Mouse (Mus musculus) stomach, postnatal 0 days (tissue): ENCODE results near the gene Napepld. TPM values are rescaled to one million over a fixed set of nuclear protein-coding genes. Genes with fewer than 3 reads are reported as not detected.

Source experiments
- ATAC-seq: fragments of 200-750 bp; cut with Nextera tagmentation; 2 replicates; pipeline ENCODE4 v1.8.0; 2017; ENCODE audit not compliant: low FRiP score, low TSS enrichment
- DNase-seq: peaks from one replicate; pipeline ENCODE4 v3.0.0-alpha.2; 2016; ENCODE audit warnings: low spot score
- H3K27ac ChIP-seq: fragments of 300-500 bp; sonication (generic); replicated peaks from 2 replicates; pipeline ENCODE4 v1.5.1; 2014; ENCODE audit warnings: mild to moderate bottlenecking, control low read depth
- H3K27me3 ChIP-seq: fragments of 300-500 bp; sonication (generic); 2 replicates; pipeline ENCODE4 v1.6.1; 2014; ENCODE audit warnings: low read length; ENCODE audit not compliant: control insufficient read depth, insufficient read depth
- H3K36me3 ChIP-seq: fragments of 300-500 bp; sonication (generic); 2 replicates; pipeline ENCODE4 v1.6.1; 2014; ENCODE audit warnings: low read length, mixed read lengths; ENCODE audit not compliant: control insufficient read depth, insufficient read depth
- H3K4me1 ChIP-seq: fragments of 300-500 bp; sonication (generic); replicated peaks from 2 replicates; pipeline ENCODE4 v1.6.1; 2014; ENCODE audit warnings: antibody characterized with exemption; ENCODE audit not compliant: control insufficient read depth, insufficient read depth
- H3K4me2 ChIP-seq: fragments of 300-500 bp; sonication (generic); replicated peaks from 2 replicates; pipeline ENCODE4 v1.6.1; 2014; ENCODE audit warnings: low read depth, mild to moderate bottlenecking, control low read depth, moderate library complexity
- H3K4me3 ChIP-seq: fragments of 300-500 bp; sonication (generic); 2 replicates; pipeline ENCODE4 v1.5.1; 2014; ENCODE audit warnings: low read depth, low read length, control low read depth
- H3K9ac ChIP-seq: fragments of 300-500 bp; sonication (generic); 2 replicates; pipeline ENCODE4 v1.6.1; 2014; ENCODE audit warnings: mild to moderate bottlenecking, low read length, control low read depth, mixed read lengths
- H3K9me3 ChIP-seq: fragments of 300-500 bp; sonication (generic); 2 replicates; pipeline ENCODE4 v1.6.1; 2016; ENCODE audit warnings: low read length; ENCODE audit not compliant: control insufficient read depth
- CTCF ChIP-seq: IDR thresholded peaks from 2 replicates; pipeline ENCODE4 v1.5.1; 2016; ENCODE audit warnings: antibody characterized with exemption, low read depth, mild to moderate bottlenecking, moderate library complexity
- EP300 ChIP-seq: optimal IDR thresholded peaks from 2 replicates; pipeline ENCODE3; 2016; ENCODE audit warnings: antibody characterized with exemption
- WGBS: fragments of 180-500 bp; shearing (Covaris S2); extraction: QIAGEN DNeasy Blood & Tissue Kit; methylation state at CpG from one replicate; pipeline ENCODE4 v1.1.7; 2014; 5-methylcytosine and 5-hydroxymethylcytosine counted together
- polyA plus RNA-seq: library from polyadenylated mRNA; unstranded; fragments of >200 nt; fragmentation: Nextera tagmentation; extraction: Ambion mirVana; gene quantifications from 2 replicates; pipeline ENCODE4 v1.2.1, GENCODE M21; 2015

Napepld gene
- polyA plus RNA-seq, 1 experiment from 2014 or later = 3.3 TPM

DNA sequence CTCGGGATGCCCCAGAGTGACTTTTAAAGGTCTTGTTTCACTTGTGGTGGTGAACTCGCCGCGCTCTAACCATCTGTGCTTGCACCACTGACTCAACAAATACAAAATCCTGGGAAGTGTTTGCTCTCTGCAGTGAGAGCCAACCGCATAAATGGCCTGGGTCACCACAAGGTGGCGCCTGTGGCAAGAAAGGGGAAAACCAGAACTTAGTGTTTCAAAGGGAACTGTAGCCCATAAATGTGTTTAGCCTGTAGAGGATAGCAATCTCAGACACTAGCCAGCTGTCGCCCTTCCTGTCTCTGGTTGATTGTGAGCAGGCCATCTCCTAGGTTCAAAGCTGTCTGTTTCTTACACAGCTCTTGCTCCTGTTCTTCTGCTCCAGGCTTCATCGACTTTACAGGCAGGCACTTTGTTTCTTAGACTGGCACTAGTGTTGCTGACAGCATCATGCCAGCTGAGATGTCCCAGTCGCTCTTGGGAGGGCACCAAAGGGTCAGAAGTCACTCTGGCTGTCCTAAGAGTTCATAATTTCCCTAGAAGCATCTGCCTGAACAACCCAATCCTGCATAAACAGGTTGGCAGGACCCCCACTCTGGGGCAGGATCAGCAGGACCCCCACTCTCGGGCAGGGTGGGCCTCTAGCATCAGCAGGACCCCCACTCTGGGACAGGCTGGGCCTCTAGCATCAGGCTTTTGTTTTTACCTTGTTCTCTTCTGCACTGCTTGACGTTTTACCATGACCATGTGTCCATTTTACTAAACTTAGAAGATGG is 42.4 kb downstream of the Napepld start:
- ATAC-seq (peak; percentile 83), DNase-seq (peak; percentile 89)
- WGBS = 38% methylated on average over 11 of the region's 11 CpGs
- H3K36me3 ChIP-seq = peaks cover 5% of the 10 kb centered on the region; the same call in 1 of the 2 replicates
- H3K9ac ChIP-seq = no peak overlapping the region
- TF ChIP-seq EP300 (no peak), CTCF (peak; percentile 90)
- no peak overlapping the region for H3K27ac ChIP-seq
- H3K9me3 ChIP-seq = no peaks in the 10 kb centered on the region
- H3K27me3 ChIP-seq = no peaks in the 10 kb centered on the region
- H3K4me1 ChIP-seq = no peaks in the 10 kb centered on the region; the same call in 1 of the 2 replicates
- H3K4me2 ChIP-seq = no peak overlapping the region
- no peak overlapping the region for H3K4me3 ChIP-seq

DNA sequence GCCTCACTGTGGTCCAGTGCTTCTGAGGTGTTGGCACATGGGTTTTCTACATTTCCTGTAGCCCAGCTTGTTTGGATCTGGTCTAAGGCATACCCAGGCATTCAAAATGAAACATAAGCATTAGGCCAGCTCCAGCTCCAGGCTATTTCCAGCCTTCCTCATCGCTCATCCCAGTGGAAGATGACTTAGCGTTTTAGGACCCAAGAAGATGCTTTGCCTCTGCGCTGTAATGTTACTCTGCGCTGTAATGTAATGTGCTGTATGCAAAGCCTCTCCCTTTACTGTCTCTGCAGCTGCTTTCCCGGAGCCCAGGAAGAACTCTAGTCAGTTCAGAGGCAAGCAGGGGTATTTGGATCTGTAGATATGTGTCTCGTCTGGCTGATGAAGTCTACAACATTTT is 43.2 kb downstream of the Napepld start:
- H3K4me1 ChIP-seq = no peaks in the 10 kb centered on the region; the same call in 1 of the 2 replicates
- H3K27ac ChIP-seq = no peak overlapping the region
- H3K27me3 ChIP-seq = no peaks in the 10 kb centered on the region
- no peak overlapping the region for H3K4me2 ChIP-seq
- 89% methylated on average over 6 of the region's 6 CpGs for WGBS
- H3K4me3 ChIP-seq = no peak overlapping the region
- TF ChIP-seq EP300 = no peak
- no peak for TF ChIP-seq CTCF
- H3K9ac ChIP-seq = no peak overlapping the region
- DNase-seq (no peak), ATAC-seq (no peak)
- peaks cover 10% of the 10 kb centered on the region for H3K36me3 ChIP-seq
- no peaks in the 10 kb centered on the region for H3K9me3 ChIP-seq

DNA sequence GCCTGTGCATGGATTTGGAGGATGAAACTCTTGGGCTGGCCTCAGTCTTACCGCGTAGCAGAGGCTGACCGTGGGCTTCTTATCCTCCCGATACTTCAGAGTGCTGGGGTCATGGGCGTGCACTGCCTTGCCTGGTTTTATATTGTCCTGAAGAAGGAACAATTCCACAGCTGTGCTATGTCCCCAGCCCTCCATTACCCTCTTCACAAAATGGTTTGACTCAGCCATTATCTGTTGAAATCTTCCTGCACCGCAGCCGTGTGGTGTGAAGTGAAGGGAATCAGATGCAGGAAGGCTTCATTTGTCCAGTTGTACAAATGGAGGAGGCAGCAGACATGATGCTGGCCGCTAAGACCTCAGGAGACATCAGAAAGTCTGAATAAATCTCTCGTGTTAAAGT is 44.3 kb downstream of the Napepld start:
- Histone ChIP-seq H3K27me3 (no peaks in the 10 kb centered on the region), H3K36me3 (peaks cover 12% of the 10 kb centered on the region), H3K9me3 (no peaks in the 10 kb centered on the region), H3K4me2 (no peak overlapping the region), H3K9ac (no peak overlapping the region), H3K4me1 (no peaks in the 10 kb centered on the region; the same call in 1 of the 2 replicates), H3K27ac (no peak overlapping the region), H3K4me3 (no peak overlapping the region)
- DNase-seq (no peak), ATAC-seq (no peak)
- no peak for TF ChIP-seq CTCF
- no peak for TF ChIP-seq EP300
- WGBS = 87% methylated on average over 9 of the region's 9 CpGs

DNA sequence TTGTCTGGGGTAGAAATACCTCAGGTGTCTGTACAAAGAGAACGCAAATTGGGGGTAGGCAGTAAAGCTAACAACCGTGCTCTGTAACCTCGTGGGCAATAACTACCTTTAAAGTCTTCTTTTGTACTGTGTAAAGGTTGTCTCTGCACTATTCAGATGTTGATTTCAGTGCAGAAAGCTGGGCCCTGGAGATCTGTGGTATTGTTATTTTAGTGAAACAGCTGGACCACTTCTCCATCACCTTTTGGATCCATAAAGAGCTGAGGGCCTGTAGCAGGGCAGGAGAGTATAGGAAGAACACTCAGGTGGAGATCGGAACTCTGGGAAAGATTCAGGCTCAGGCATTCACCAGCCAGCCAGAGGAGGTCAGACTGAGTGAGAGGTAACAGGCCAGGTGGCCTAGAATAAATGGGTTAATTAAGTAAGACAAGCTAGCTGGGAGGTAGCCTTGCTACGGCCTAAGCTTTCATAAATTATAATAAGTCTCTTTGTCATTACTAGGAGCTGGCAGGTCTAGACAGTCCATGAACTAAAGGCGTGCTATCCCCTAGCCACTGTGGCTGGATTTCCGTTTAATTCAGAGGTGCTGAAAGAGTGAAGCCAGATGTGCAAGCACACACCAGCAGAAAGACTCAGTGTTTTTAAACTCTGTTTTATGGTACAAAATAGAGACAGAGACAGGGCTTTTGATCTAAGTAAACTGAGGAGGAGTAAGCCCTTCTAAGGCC is 49.1 kb downstream of the Napepld start:
- H3K4me2 ChIP-seq = no peak overlapping the region
- no peaks in the 10 kb centered on the region for H3K27me3 ChIP-seq
- no peak overlapping the region for H3K9ac ChIP-seq
- H3K36me3 ChIP-seq = peaks cover 26% of the 10 kb centered on the region
- no peaks in the 10 kb centered on the region for H3K4me1 ChIP-seq
- no peak for TF ChIP-seq EP300
- TF ChIP-seq CTCF = no peak
- H3K9me3 ChIP-seq = no peaks in the 10 kb centered on the region
- H3K4me3 ChIP-seq = no peak overlapping the region
- DNase-seq = peak; percentile 3
- 83% methylated on average over 7 of the region's 7 CpGs for WGBS
- no peak for ATAC-seq
- no peak overlapping the region for H3K27ac ChIP-seq

DNA sequence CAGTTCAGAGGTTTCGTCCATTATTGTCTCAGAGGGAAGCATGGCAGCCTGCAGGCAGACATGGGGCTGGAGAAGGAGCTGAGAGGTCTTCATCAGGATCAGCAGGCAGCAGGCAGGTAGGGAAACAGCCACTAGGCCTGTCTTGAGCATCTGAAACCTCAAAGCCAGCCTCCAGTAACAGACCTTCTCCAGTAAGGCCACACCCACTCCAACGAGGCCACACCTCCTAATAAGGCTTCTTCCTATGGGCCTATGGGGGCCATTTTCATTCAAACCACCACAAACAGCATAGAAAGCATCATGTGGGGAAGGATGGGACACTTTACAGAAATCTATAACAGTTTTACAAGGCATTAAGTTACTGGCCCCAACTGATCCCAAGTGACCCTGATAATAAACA is 50.5 kb downstream of the Napepld start:
- Histone ChIP-seq H3K4me2 (no peak overlapping the region), H3K36me3 (peaks cover 26% of the 10 kb centered on the region), H3K9ac (no peak overlapping the region), H3K9me3 (no peaks in the 10 kb centered on the region), H3K4me1 (no peaks in the 10 kb centered on the region), H3K27ac (no peak overlapping the region), H3K4me3 (no peak overlapping the region), H3K27me3 (no peaks in the 10 kb centered on the region)
- TF ChIP-seq CTCF = no peak
- no peak for TF ChIP-seq EP300
- WGBS = 69% methylated on average over 2 of the region's 2 CpGs
- no peak for ATAC-seq
- peak; percentile 12 for DNase-seq

DNA sequence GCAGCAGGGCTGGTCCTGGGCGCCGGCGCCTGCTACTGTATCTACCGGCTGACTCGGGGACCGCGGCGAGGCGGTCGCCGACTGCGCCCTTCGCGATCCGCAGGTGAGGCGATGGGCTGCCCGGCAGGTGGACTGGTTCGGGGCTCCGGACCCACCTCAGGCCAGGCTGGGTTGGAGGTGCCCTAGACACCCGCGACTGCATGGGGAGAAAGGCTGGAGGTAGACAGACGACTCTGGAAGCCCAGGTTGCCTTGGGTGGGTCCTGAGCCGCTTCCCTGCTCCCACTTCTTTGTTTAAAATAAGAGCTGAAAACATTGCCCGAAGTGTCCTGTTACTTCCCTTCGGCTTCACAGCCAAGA is 55.1 kb downstream of the Napepld start:
- H3K9ac ChIP-seq = peak overlapping the region; percentile 84
- H3K9me3 ChIP-seq = no peaks in the 10 kb centered on the region
- TF ChIP-seq EP300 = no peak
- TF ChIP-seq CTCF = no peak
- H3K4me1 ChIP-seq = no peaks in the 10 kb centered on the region
- H3K27me3 ChIP-seq = no peaks in the 10 kb centered on the region
- no peak for ATAC-seq
- H3K4me3 ChIP-seq = peak overlapping the region; percentile 81
- peak overlapping the region; percentile 94 for H3K4me2 ChIP-seq
- H3K27ac ChIP-seq = peak overlapping the region; percentile 90
- DNase-seq = no peak
- H3K36me3 ChIP-seq = peaks cover 12% of the 10 kb centered on the region; the same call in 1 of the 2 replicates
- WGBS = 0% methylated on average over 17 of the region's 25 CpGs
